Mouse (Mus musculus) mature B cell (primary cell): ENCODE data around the gene Carns1.
"Not testable (repeated sequence)": the region's sequence is repeated elsewhere in the genome, so short reads cannot be mapped to it uniquely, and the experiment has no call there.

Source experiments
- in situ Hi-C: fragments of 300-500 bp; cut with MboI; formaldehyde crosslinking; loops from 2 replicates; pipeline ENCODE4 v1.14.3; 2019

Gene Carns1

GRCm38 (mm10) chr19:4131768-4132167 is 43.5 kb downstream of the Carns1 start:
- in situ Hi-C loops, result no loop called here

GRCm38 (mm10) chr19:4131075-4131474 is 44.2 kb downstream of the Carns1 start:
- in situ Hi-C loops, result no loop called here

- in situ Hi-C loops, result no loop called here
Observed at GRCm38 (mm10) chr19:4130106-4130505, 45.2 kb downstream of the Carns1 start.

GRCm38 (mm10) chr19:4129462-4129861 is 45.8 kb downstream of the Carns1 start:
- in situ Hi-C loops, result no loop called here

GRCm38 (mm10) chr19:4126759-4127495 is 48.4 kb downstream of the Carns1 start:
- in situ Hi-C loops, result no loop called here

GRCm38 (mm10) chr19:4125741-4126696 is 49.3 kb downstream of the Carns1 start, which contains the start of gene Aip:
Gene Aip (minus strand): TSS chr19:4125858.
- in situ Hi-C loops, result no loop called here

GRCm38 (mm10) chr19:4125268-4125667 is 50.0 kb downstream of the Carns1 start:
- in situ Hi-C loops, result not testable (repeated sequence)

GRCm38 (mm10) chr19:4124432-4124831 is 50.8 kb downstream of the Carns1 start:
- in situ Hi-C loops, result no loop called here

GRCm38 (mm10) chr19:4122411-4123370 is 52.6 kb downstream of the Carns1 start:
- in situ Hi-C loops, result no loop called here

- in situ Hi-C loops, result not testable (repeated sequence)
Observed at GRCm38 (mm10) chr19:4121896-4122295, 53.4 kb downstream of the Carns1 start.

GRCm38 (mm10) chr19:4121097-4121805 is 54.0 kb downstream of the Carns1 start:
- in situ Hi-C loops, result no loop called here

- in situ Hi-C loops, result no loop called here
Observed at GRCm38 (mm10) chr19:4120496-4120895, 54.8 kb downstream of the Carns1 start.

GRCm38 (mm10) chr19:4119716-4120487 is 55.4 kb downstream of the Carns1 start:
- in situ Hi-C loops, result no loop called here

- in situ Hi-C loops, result no loop called here
Observed at GRCm38 (mm10) chr19:4118350-4118749, 56.9 kb downstream of the Carns1 start.

GRCm38 (mm10) chr19:4117006-4117405 is 58.3 kb downstream of the Carns1 start:
- in situ Hi-C loops, result no loop called here

GRCm38 (mm10) chr19:4115816-4116215 is 59.5 kb downstream of the Carns1 start:
- in situ Hi-C loops, result no loop called here

GRCm38 (mm10) chr19:4115144-4115543 is 60.1 kb downstream of the Carns1 start:
- in situ Hi-C loops, result no loop called here

GRCm38 (mm10) chr19:4114551-4114950 is 60.7 kb downstream of the Carns1 start:
- in situ Hi-C loops, result no loop called here
